Mouse (Mus musculus) midbrain, embryonic 16.5 days (tissue): Measurements from ENCODE around the gene Plk2. TPM values are rescaled to one million over a fixed set of nuclear protein-coding genes. Genes with fewer than 3 reads are reported as not detected.

Source experiments
- ATAC-seq: fragments of 200-750 bp; cut with Nextera tagmentation; 2 replicates; pipeline ENCODE4 v1.8.0; 2017; ENCODE audit warnings: moderate TSS enrichment
- H3K27ac ChIP-seq: fragments of 300-500 bp; sonication (generic); 2 replicates; pipeline ENCODE4 v1.5.1; 2014; ENCODE audit warnings: mild to moderate bottlenecking, low read length, mixed read lengths
- H3K27me3 ChIP-seq: fragments of 300-500 bp; sonication (generic); 2 replicates; pipeline ENCODE4 v1.6.1; 2014; ENCODE audit warnings: low read depth, low read length, mixed read lengths; ENCODE audit not compliant: control insufficient read depth, insufficient read depth
- H3K36me3 ChIP-seq: fragments of 300-500 bp; sonication (generic); 2 replicates; pipeline ENCODE4 v1.6.1; 2014; ENCODE audit warnings: mild to moderate bottlenecking, low read length, moderate library complexity, mixed read lengths; ENCODE audit not compliant: control insufficient read depth, insufficient read depth
- H3K4me1 ChIP-seq: fragments of 300-500 bp; sonication (generic); 2 replicates; pipeline ENCODE4 v1.6.1; 2014; ENCODE audit warnings: mild to moderate bottlenecking, low read length, mixed read lengths; ENCODE audit not compliant: control insufficient read depth, insufficient read depth
- H3K4me2 ChIP-seq: fragments of 300-500 bp; sonication (generic); 2 replicates; pipeline ENCODE4 v1.6.1; 2014; ENCODE audit warnings: mild to moderate bottlenecking, low read length, mixed read lengths
- H3K4me3 ChIP-seq: fragments of 300-500 bp; sonication (generic); 2 replicates; pipeline ENCODE4 v1.5.1; 2014; ENCODE audit warnings: low read depth, mild to moderate bottlenecking, low read length, moderate library complexity, mixed read lengths
- H3K9ac ChIP-seq: fragments of 300-500 bp; sonication (generic); 2 replicates; pipeline ENCODE4 v1.6.1; 2014; ENCODE audit warnings: low read depth, low read length, mixed read lengths
- H3K9me3 ChIP-seq: fragments of 300-500 bp; sonication (generic); replicated peaks from 2 replicates; pipeline ENCODE4 v1.6.1; 2014; ENCODE audit warnings: mild to moderate bottlenecking, low read length, mixed read lengths; ENCODE audit not compliant: control insufficient read depth, poor library complexity, severe bottlenecking
- WGBS: fragments of 180-500 bp; shearing (Covaris S2); extraction: QIAGEN DNeasy Blood & Tissue Kit; methylation state at CpG from one replicate; pipeline ENCODE4 v1.1.7; 2014; 5-methylcytosine and 5-hydroxymethylcytosine counted together
- polyA plus RNA-seq: library from polyadenylated mRNA; unstranded; fragments of >200 nt; fragmentation: Nextera tagmentation; extraction: Ambion mirVana; gene quantifications from 2 replicates; pipeline ENCODE4 v1.2.1, GENCODE M21; 2015

Gene Plk2
- polyA plus RNA-seq, 1 experiment from 2014 or later, result 177 TPM

DNA sequence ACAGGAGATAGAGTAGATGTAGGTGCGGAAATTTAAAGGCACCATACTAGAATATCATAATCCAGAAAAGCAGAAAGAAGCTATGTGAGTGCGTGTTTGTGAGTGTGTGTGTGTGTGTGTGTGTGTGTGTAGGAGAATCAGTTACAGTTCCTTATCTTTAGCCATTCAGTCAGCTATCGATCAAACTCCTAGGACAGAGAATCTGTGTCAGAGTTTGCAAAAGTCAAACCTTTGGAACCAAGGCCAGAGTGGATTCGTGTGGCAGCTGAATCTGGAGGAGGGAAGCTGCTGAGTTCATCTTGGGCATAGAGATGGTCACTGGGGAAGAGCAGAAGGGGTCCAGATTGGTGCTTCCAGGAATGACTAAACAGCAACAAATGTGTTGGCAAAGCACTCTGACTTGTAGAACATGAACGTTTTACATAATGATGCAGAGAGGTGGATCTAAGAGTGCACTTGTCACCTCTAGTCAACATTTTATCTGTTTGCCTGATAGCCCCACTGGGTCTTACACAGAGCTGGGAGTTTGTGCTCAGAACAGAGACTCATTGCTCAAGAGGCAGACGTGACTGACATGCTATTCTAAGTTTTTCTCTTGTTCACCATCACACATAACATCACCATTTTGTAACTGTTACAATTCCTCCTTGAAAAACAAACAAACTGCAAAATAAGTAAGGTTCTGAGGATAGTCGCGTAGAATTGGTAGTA is 30.8 kb downstream of the Plk2 start:
- Histone ChIP-seq H3K36me3 (no peaks in the 10 kb centered on the region), H3K27me3 (no peaks in the 10 kb centered on the region), H3K4me1 (no peaks in the 10 kb centered on the region), H3K9ac (no peak overlapping the region), H3K4me3 (no peak overlapping the region), H3K27ac (no peak overlapping the region), H3K4me2 (no peak overlapping the region), H3K9me3 (no peaks in the 10 kb centered on the region)
- ATAC-seq, result no peak
- WGBS, result 89% methylated on average over 8 of the region's 8 CpGs

DNA sequence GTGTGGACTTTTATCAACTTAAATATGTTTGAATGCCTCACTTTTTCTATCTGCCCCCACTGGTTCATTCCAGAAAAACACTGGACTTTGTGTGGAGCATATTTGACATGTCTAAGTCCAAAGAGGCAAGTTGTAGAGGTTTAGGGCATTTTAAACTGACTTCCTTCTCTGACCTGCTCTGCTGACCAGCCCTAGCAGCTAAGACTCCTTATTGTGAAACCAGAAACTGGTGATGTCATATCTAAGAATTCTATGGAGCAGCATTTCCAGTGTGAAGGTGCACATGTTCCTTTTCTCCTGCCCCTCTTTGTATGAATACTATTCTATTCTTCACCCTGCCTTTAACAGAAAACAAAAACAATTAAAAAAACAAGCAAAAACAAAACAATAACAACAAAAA is 36.5 kb downstream of the Plk2 start:
- H3K27me3 ChIP-seq, result no peaks in the 10 kb centered on the region
- no peak overlapping the region for H3K27ac ChIP-seq
- H3K4me3 ChIP-seq, result no peak overlapping the region
- no peaks in the 10 kb centered on the region for H3K9me3 ChIP-seq
- no peak overlapping the region for H3K4me2 ChIP-seq
- ATAC-seq, result no peak
- H3K9ac ChIP-seq, result no peak overlapping the region
- H3K4me1 ChIP-seq, result no peaks in the 10 kb centered on the region
- H3K36me3 ChIP-seq, result no peaks in the 10 kb centered on the region

DNA sequence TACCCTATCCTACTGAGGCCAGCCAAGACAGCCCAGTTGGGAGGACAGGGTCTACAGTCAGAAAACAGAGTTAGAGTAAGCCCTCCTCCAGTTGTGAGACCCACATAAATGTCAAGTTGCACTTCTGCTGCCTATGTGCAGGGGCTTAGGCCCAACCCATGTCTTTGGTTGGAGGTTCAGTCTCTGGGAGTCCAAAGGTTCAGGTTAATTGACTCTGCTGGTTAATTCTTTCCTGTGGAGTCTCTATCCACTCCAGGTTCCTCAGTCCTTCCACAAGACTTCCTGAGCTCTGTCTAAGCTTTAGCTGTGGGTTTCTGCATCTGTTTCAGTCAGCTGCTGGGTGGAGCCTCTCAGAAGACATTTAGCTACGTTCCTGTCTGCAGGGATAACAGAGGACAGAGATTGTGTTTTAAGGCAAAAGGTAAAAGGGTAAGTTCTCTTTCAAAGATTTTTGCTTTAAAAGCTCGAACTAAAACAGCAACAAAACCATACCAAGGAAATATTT is 37.3 kb downstream of the Plk2 start:
- Histone ChIP-seq H3K9me3 (no peaks in the 10 kb centered on the region), H3K4me1 (no peaks in the 10 kb centered on the region), H3K4me3 (no peak overlapping the region), H3K4me2 (no peak overlapping the region), H3K36me3 (no peaks in the 10 kb centered on the region), H3K27me3 (no peaks in the 10 kb centered on the region), H3K9ac (no peak overlapping the region), H3K27ac (no peak overlapping the region)
- ATAC-seq, result no peak
- 76% methylated on average over 2 of the region's 2 CpGs for WGBS

DNA sequence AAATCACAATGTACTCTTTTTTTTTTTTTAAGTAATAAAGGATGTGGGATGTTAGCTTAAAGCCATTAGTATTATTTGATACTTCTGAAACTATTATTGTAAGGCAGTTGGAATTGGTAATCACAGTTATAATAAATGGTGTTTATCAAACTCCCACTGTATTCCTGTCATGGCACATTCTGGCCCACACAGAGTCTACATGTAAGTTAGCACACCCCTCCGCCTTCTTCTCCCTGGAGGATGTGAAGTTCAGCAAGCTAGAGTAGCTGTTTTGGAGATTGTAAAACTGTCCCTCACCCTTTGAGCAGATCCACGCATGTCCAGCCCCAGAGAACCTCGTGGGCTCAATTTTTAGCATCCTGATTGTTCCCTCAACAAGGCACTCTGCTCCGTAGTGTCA is 37.8 kb downstream of the Plk2 start:
- ATAC-seq, result no peak
- H3K4me1 ChIP-seq, result no peaks in the 10 kb centered on the region
- no peak overlapping the region for H3K4me3 ChIP-seq
- no peaks in the 10 kb centered on the region for H3K27me3 ChIP-seq
- H3K4me2 ChIP-seq, result no peak overlapping the region
- H3K9me3 ChIP-seq, result no peaks in the 10 kb centered on the region
- no peak overlapping the region for H3K9ac ChIP-seq
- no peak overlapping the region for H3K27ac ChIP-seq
- no peaks in the 10 kb centered on the region for H3K36me3 ChIP-seq
- 89% methylated on average over 4 of the region's 4 CpGs for WGBS

DNA sequence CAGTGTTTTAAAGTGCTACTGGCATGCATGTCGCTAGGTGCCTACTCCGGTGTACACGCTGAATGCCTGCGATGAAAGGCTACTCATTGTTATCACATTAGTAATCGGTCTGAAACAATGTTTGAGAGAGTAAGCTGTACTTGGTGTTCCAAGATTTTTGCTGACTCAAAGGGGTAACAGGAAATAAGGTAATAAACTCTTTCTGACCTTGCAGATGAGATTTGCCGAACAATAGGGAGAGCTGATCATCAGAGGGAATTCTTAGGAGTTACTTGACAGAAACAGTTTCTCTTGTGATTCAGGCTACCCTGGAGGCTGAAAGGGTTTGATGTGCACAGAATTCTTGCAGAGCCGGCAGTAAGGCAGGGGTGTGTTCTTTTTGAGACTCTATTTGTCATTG is 41.8 kb downstream of the Plk2 start:
- no peaks in the 10 kb centered on the region for H3K9me3 ChIP-seq
- H3K4me1 ChIP-seq, result no peaks in the 10 kb centered on the region
- WGBS, result 64% methylated on average over 7 of the region's 7 CpGs
- no peak overlapping the region for H3K4me3 ChIP-seq
- H3K4me2 ChIP-seq, result no peak overlapping the region
- ATAC-seq, result no peak
- no peaks in the 10 kb centered on the region for H3K27me3 ChIP-seq
- H3K27ac ChIP-seq, result no peak overlapping the region
- no peak overlapping the region for H3K9ac ChIP-seq
- no peaks in the 10 kb centered on the region for H3K36me3 ChIP-seq

DNA sequence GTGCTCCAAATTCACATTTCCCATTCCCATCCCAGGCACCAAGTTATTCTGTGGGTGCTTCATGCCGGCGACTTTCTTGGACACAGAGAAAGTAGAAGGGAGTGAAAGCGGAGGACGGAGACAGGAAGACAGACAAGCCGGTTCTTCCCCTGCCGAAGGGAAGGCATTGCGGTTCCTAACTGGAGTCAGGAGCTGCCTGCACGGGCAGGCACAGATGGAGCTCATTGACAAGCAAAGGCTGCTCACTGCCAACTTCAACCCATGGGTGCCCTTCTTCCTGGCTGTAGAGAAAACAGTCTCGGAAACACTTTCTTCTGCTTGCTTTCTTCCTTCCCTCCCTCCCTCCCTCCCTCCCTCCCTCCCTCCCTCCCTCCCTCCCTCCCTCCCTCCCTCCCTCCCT is 43.8 kb downstream of the Plk2 start:
- WGBS, result 79% methylated on average over 9 of the region's 9 CpGs
- ATAC-seq, result no peak
- Histone ChIP-seq H3K4me3 (no peak overlapping the region), H3K9ac (no peak overlapping the region), H3K4me2 (no peak overlapping the region), H3K27me3 (no peaks in the 10 kb centered on the region), H3K36me3 (no peaks in the 10 kb centered on the region), H3K27ac (no peak overlapping the region), H3K4me1 (no peaks in the 10 kb centered on the region), H3K9me3 (no peaks in the 10 kb centered on the region)

DNA sequence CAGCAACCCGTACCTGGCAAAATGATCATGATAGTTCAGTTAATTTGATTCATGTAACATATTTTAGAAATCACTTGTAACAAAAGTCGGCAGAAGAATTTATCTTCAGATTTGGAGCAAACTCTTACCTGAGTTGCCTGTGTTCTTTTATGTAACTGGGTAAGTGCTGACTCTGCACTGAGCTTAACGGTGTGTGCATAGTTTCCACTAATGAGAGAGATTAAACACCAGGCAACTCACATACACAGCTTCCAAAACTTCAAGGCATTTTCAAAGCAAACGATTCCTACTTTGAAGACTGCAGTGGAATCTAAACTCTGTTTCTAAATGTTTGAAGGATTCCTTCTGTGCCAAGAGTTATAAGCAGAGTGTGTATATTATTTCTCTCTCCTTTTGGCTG is 49.5 kb downstream of the Plk2 start:
- Histone ChIP-seq H3K36me3 (no peaks in the 10 kb centered on the region), H3K9ac (no peak overlapping the region), H3K9me3 (no peaks in the 10 kb centered on the region), H3K4me1 (no peaks in the 10 kb centered on the region), H3K27ac (no peak overlapping the region), H3K4me2 (no peak overlapping the region), H3K4me3 (no peak overlapping the region), H3K27me3 (no peaks in the 10 kb centered on the region)
- WGBS, result 85% methylated on average over 4 of the region's 4 CpGs
- no peak for ATAC-seq

DNA sequence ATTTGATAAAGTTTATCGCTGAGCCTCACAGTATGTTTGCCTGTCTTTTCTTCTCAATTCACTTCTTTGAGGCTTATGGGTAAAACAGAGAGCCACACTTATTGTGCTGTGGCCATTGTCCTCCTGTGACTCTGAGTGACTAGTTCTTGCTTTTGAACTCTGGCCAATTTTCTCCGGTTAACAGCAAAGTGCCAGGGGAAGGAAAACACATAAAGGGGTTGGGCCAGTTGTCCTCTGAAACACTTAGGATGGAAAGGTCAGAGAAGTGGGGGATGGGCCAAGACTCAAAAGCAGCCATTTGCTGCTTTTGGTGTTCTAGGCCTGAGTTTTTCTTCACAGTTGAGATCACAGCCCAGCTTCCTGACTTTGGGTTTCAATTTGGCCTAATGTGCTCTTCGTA is 50.0 kb downstream of the Plk2 start:
- Histone ChIP-seq H3K36me3 (no peaks in the 10 kb centered on the region), H3K4me2 (no peak overlapping the region), H3K4me1 (no peaks in the 10 kb centered on the region), H3K4me3 (no peak overlapping the region), H3K9me3 (no peaks in the 10 kb centered on the region), H3K9ac (no peak overlapping the region), H3K27ac (no peak overlapping the region), H3K27me3 (no peaks in the 10 kb centered on the region)
- WGBS, result 36% methylated on average over 3 of the region's 3 CpGs
- no peak for ATAC-seq

DNA sequence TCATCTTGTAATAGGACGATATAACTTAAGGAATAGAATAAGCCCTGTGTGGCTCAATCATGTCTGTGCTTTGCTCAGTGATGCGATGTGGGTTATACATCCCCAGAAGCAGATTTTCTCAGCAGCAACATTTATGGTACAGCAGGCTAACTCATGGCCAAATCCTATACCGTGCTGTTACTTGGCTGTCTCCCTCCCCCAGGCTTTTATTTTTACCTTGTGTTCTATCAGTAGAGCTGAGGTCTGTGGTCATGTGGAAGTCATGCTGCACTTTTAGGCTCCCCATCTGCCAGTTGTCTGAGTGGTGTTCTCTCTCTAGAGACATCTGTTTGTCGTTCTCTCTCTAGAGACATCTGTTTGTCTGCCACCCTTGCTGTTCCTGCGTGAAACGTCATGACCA is 51.6 kb downstream of the Plk2 start:
- no peak overlapping the region for H3K4me3 ChIP-seq
- H3K4me1 ChIP-seq, result no peaks in the 10 kb centered on the region
- no peaks in the 10 kb centered on the region for H3K9me3 ChIP-seq
- H3K27ac ChIP-seq, result no peak overlapping the region
- H3K36me3 ChIP-seq, result no peaks in the 10 kb centered on the region
- no peak overlapping the region for H3K9ac ChIP-seq
- ATAC-seq, result no peak
- no peak overlapping the region for H3K4me2 ChIP-seq
- no peaks in the 10 kb centered on the region for H3K27me3 ChIP-seq
- 88% methylated on average over 6 of the region's 6 CpGs for WGBS
